Mouse (Mus musculus) small intestine, adult 2 months (tissue): ENCODE data around the gene Gabra2.

ENCODE experiments used
- CTCF ChIP-seq: fragments of 200-500 bp; IDR thresholded peaks from 2 replicates; pipeline ENCODE4 v1.5.1; 2012; ENCODE audit warnings: low read depth, mild to moderate bottlenecking, control low read depth, inconsistent platforms, low read length, moderate library complexity, mixed read lengths; ENCODE audit not compliant: insufficient replicate concordance, insufficient read length; ENCODE audit errors: extremely low read depth
- POLR2A ChIP-seq: fragments of 200-500 bp; IDR thresholded peaks from 2 replicates; pipeline ENCODE4 v1.6.1; 2012; ENCODE audit warnings: low read depth, mild to moderate bottlenecking, control low read depth, inconsistent platforms, low read length, moderate library complexity

GRCm38 (mm10) chr5:71093807-71094206 lies 1.8 kb downstream of the Gabra2 start:
- TF ChIP-seq POLR2A = no peak
- TF ChIP-seq CTCF = no peak
